Mouse (Mus musculus): ENCODE data around the gene Spata48.
A peak's percentile ranks its signal among the peaks of the same experiment; 100 is the strongest.

Gene Spata48

DNA sequence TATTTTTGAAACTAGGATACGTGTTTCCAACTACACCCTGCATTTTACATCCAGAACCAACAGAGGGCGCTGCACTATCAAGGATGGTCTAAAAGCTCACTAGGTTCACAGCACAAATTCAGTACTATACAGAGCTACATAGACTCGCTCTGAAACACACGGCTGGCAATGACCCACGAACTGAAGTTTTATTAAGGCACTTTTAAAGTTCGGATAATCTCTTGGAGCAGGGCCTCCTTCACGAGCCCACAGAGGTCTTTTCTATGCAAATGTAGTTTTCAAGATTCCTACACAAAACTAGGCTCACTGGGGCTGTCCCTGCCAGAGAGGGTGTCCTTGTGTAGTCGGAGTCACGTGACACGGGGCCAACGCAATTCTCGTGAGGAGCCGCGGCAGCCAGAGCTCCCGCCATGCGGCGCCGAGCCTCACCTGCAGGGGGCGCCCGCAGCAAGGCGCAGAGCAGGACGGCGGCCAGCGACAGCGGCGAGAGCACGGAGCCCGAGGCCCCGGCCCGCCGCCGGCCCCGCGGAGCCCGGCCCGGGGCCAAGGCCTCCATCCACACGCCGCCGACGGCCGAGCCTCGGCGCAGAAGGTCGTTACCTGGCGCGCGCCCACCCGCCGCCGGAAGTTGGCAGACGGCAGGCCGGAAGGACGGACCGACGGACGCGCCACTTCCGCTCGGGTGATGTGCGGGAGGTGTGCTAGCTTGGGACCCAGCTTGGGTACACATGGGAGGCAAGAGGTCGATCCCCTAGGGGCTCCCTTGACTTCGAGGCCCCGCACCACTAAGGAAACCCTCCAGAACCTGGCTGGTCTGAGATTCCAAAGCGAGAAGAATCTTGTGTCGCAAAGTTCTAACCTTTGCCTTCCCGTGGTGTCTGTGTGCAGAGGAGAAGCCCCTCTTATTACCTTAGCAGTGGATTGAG is at the start of gene Spata48, which contains the start of gene Zpbp:
Gene Spata48 (plus strand): TSS at position 460 of the 926 bp plus-strand sequence.
Gene Zpbp (minus strand): TSS at position 774 of the 926 bp plus-strand sequence.
- peak; percentile 87 to 92 for DNase-seq

DNA sequence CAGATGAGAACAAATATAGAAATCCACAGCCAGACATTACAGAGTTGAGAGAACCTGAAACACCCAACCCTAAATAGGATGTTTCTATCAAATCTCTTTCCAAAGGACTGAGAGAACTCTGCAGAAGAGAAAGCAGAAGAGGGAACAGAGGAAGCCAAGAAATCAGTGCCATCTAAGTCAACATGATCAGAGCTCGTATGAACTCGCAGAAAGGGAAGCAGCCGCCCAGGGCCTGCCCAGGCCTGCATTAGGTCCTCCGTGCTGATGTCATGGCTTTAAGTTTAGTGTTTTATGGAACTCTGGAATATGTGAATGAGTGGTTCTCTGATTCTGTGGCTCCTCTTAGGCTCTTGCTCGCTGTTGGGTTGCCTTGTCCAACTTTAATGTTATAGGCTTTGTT is 47.7 kb upstream of the Spata48 start:
- no peak for DNase-seq

DNA sequence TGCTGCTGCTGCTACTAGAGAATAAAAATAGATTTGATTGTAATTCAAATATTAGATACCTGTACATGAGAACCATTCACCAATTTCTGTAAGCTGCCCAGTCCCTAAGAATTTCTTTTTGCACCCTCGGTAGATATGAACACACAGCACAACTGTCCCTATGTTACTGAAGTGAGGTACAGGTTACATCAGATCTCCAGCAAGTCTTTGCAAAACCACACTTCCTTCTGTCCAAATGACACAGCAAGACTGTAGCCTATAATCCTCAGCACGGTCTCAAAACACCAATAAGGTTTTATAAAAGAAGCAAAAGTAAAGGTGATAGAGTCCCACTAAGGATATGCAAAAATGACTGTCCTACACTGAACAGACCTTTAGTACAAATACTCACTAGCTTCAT is 44.5 kb upstream of the Spata48 start:
- DNase-seq, result no peak

DNA sequence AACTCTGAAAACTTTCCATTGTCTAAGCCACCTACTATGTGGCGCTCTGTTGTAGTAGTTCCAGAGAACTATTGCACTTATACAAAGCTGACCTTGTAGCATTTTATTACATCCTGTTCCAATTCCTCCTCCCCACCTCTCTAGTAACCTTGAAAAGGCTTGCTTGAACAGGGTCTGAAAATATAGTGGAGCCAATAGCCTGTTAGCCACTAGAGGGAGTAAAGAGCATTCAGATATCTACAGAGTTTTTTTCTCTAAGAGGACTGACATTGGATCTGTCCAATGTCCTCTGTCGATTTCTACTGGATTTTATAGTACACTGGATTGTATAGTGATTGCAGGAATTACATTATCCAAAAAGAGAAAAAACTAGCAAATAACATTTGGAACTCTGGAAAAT is 6.9 kb upstream of the Spata48 start:
- no peak for DNase-seq

DNA sequence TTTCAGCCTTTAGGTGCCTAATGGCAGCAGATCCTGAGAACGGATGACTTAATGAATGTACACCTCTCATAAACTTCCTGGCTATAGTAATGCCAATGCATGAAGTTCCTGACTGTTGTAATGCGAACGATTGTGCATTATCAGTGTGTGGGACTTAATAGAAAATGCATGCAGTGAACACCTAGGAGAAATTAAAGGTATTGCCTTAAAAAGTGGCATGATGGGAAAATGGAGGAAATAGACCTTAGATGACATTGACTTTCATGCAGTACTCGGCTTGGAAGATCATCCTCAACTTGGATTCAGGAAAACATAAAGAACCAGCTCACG is 632 bp downstream of the Spata48 start:
- DNase-seq, result no peak

- DNase-seq, result no peak
Measured at GRCm38 (mm10) chr11:11468924-11469323, 7.0 kb downstream of the Spata48 start.

GRCm38 (mm10) chr11:11484378-11484777 is 22.5 kb downstream of the Spata48 start:
- DNase-seq, result no peak

DNA sequence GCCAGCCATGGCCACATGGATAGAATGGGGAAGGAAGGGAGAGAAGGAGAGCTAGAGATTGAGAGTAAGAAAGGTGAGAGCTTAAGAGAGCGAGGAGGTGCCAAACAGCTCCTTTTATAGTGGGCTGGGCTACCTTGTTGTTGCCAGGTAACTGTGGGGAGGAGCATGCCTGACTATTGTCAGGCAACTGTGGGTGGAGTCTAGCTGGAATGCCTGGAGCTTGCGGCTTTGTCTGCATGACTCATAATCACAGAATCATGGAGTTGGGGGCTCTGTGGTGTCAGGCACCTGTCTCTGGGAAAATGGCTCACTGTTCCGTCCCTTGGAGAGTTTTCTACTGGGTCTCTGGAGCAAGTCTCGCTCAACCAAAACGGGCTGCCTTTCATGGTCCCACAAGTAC is 30.1 kb downstream of the Spata48 start:
- DNase-seq, result no peak

- DNase-seq, result no peak
Measured at GRCm38 (mm10) chr11:11495697-11496096, 33.8 kb downstream of the Spata48 start.

- DNase-seq, result peak in 1 of 2 experiments; percentile 2
Measured at GRCm38 (mm10) chr11:11499944-11500343, 38.0 kb downstream of the Spata48 start.

DNA sequence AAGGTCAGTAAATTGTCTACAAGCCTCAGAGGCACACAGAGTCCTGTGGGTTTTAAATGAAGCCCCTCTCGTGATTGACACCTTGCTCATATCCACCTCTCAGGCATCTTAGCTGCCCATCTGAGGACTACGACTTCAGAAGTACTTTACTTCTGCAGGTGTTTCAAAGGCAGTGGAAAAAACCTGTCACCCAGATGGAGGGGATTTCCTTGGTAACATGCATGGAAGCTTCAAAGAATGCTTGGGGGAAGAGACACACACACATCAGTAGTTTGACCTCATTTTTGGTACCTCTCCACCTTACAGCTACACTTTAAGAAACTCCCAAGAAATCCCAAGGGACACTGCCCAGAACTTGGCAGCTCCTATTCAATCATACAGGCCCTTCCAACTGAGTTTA is 44.3 kb downstream of the Spata48 start:
- no peak for DNase-seq

DNA sequence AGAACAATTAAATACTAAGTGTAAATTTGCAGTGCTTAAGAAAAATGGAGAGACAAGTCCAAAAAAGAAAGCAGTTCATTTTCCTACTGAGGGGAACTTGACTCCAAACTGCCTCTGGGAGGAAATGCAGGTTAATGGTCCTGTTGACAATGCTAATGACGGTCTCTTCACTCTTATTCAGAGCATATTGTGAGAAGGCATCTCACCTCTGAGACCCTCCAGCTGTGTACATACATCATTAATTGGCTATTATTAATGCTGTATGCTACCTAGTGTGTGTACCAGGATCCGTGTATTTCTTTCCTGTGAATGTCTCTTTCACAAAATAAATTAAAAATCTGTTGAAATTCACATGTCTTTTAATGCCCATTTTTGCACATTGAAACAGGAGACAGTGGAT is 47.5 kb downstream of the Spata48 start:
- DNase-seq, result no peak

DNA sequence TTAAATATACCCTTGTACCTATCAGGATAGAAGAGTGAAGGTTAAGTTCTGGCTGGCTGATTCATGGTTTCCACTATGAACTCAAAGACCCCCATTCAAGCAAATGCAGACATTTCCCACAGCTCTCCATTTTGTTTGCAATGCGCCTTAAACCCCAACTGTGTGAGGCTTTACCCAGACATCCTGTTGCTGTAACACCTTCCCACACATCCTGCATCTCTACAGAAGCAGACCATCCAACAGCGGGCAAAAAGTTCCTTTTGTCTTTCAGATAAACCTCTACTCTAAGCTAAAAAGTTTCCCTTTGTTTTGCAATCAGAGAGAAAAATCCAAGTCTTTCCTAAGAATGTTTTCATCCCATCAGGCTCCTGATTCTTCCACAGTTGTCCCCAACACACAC is 50.2 kb downstream of the Spata48 start:
- no peak for DNase-seq

- DNase-seq, result no peak
Measured at GRCm38 (mm10) chr11:11513008-11513799, 51.3 kb downstream of the Spata48 start.

- DNase-seq, result no peak
Measured at GRCm38 (mm10) chr11:11514920-11515319, 53.0 kb downstream of the Spata48 start.

DNA sequence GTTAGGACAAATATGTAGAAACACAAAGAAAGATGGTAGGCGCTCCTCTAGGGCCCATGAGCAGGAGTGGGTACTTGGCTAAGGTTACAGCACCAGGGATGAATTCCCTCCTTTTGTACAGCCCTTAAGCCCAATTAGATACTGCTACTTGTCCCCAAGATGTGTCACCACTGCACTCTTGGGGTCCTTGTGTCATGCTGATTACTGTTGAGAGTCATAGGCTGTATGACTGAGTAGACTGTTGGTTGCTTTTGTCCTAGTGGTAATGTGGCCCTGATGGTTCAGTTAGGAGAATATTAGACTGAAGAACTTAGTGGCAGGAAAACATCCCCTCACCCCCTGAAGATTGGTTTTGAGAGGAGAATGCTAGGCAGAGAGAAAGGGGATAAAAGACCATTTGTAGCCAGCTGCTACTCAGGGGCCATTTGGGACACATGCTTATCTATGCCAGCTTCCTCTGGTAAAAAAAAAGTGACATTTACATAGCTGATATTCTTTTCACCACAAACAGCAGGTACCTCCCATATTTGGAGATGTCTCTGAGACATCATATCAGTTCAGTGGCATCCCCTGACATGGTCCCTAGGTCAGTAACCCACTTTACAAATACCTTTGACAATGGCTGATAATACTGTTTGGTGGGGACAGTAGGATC is 56.0 kb downstream of the Spata48 start:
- DNase-seq, result no peak

DNA sequence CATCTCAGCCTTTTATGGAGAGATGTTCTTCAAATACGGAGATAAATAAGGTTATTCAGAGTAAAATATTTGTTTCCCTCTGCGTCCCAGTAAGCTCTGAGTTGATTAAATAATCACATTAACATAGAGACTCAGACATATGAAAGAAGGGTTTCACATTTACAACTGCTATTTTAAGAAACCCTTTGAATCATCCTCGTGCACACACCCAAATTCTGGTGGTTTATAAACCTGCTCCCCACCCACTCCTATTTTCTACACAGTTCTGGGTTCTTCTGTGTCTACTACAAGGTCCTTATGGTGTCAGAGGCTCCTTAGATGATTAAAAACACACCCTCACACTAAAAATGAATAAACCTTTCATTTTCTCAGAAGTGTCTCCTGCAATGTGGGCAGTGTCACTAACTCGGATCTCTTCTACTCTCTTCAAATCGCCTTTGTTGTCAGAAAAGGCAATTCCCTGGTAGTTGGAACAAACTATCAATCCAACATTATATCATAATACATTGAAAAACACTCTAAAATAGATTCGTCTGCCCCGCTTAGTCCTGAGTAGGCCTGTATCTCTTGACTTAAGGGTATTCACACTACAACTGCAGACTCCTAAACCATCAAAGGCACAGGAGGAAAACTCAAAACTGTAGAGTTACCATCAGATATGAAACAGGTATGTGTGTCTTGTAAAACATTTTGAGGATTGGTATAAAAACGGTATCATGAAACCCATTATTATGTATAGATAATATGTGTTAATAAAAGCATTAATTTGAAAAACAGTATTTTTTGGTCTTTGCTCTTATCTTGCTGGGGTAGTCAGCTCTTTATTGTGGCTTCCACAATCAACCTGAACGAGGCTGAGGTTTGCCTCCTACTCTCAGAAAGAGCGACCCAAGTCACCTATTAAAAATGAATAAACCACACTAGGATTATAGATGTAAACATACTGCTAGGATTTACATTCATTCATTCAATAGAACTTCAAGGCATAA is 57.7 kb downstream of the Spata48 start:
- no peak for DNase-seq

GRCm38 (mm10) chr11:11521908-11522441 is 60.1 kb downstream of the Spata48 start:
- DNase-seq, result no peak

DNA sequence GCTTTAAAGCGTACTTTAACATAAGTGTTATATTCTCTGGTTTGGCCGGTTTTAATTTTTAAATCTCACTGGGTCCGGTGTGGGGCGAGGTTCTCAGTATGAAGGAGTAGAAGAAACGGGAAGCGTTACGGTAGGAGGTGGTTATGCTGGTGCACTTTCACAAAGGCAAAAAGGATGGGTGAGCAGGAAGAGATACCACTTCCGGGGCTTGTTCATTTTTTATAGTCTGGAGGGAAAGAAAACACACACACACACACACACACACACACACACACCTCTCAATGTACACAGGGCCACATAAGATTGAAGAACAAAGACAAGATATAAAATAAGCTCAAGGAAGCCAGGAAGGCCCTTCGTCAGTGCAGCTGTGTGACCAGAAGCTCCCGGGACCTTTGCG is 66.9 kb downstream of the Spata48 start:
- no peak for DNase-seq

DNA sequence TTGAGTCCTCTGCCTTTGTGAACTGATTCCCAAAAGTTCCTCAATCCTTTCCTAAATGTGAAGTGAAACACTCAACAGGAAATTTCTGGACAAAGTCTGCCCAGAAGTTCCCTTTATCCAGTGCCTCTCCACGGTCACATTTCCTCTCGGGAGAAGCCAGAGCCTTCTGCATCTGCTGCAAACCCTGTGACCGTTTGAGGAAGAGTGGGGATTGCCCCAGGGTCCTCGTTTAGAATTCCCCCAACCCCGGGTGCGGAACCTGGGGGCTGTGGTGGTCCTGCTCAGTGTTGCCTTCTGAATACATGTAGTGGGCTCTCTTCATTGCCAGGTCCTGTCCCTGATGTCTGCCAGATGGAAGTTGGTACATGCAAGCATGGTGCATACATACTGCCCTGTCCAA is 67.3 kb downstream of the Spata48 start:
- no peak for DNase-seq

GRCm38 (mm10) chr11:11530126-11530525 is 68.2 kb downstream of the Spata48 start:
- no peak for DNase-seq

- DNase-seq, result no peak
Measured at GRCm38 (mm10) chr11:11536295-11536694, 74.4 kb downstream of the Spata48 start.

All from cerebellum, postnatal 25 days (tissue).